Mouse (Mus musculus): ENCODE results near the gene Mtmr12.

- TF ChIP-seq CTCF (IDR thresholded peaks at IDR 0.05; ENCODE audit: extremely low read depth, insufficient read depth, low read length) = no peak
- TF ChIP-seq POLR2A (IDR thresholded peaks at IDR 0.05; ENCODE audit: extremely low read depth, insufficient read depth, low read length) = no peak
These were observed 27.6 kb downstream of the Mtmr12 start for GRCm38 (mm10) chr15:12232429-12232828.

Data from cortical plate, adult 2 months (tissue).